Mouse (Mus musculus) intestine, embryonic 16.5 days (tissue): ENCODE results near the gene Kbtbd4. TPM values are rescaled to one million over a fixed set of nuclear protein-coding genes. Genes with fewer than 3 reads are reported as not detected.

Experiments used
- polyA plus RNA-seq: library from polyadenylated mRNA; unstranded; fragments of >200 nt; fragmentation: Nextera tagmentation; extraction: Ambion mirVana; gene quantifications from 2 replicates; pipeline ENCODE4 v1.2.1, GENCODE M21; 2015

Gene Kbtbd4
- polyA plus RNA-seq, 1 experiment from 2014 or later, result 27.1 TPM

Other genes with a start within 250 kb of the Kbtbd4 start
- 34.2 and 36.1 TPM in 2 replicates for gene Nup160, start 227.5 kb upstream of the Kbtbd4 start, polyA plus RNA-seq
- gene Fnbp4, start 159.4 kb upstream of the Kbtbd4 start, polyA plus RNA-seq, result 53.2 and 53.7 TPM in 2 replicates
- gene Agbl2, start 122.0 kb upstream of the Kbtbd4 start, polyA plus RNA-seq, result 0.48 and 0.50 TPM in 2 replicates
- gene Mtch2, start 57.6 kb upstream of the Kbtbd4 start, polyA plus RNA-seq, result 409 and 416 TPM in 2 replicates
- 3.3 and 4.8 TPM in 2 replicates for gene C1qtnf4, start 18.9 kb upstream of the Kbtbd4 start, polyA plus RNA-seq
- 301 and 316 TPM in 2 replicates for gene Ndufs3, start 87 bp downstream of the Kbtbd4 start, polyA plus RNA-seq
- gene Celf1, start 35.6 kb downstream of the Kbtbd4 start, polyA plus RNA-seq, result 71.8 and 73.1 TPM in 2 replicates
- 0.72 and 0.94 TPM in 2 replicates for gene Rapsn, start 130.9 kb downstream of the Kbtbd4 start, polyA plus RNA-seq
- 238 and 252 TPM in 2 replicates for gene Psmc3, start 149.3 kb downstream of the Kbtbd4 start, polyA plus RNA-seq
- 30.2 and 32.3 TPM in 2 replicates for gene Slc39a13, start 165.7 kb downstream of the Kbtbd4 start, polyA plus RNA-seq
- 4.2 and 6.1 TPM in 2 replicates for gene Spi1, start 177.7 kb downstream of the Kbtbd4 start, polyA plus RNA-seq
- gene Mybpc3, start 213.4 kb downstream of the Kbtbd4 start, polyA plus RNA-seq, result 0.06 TPM in 1 of 2 replicates, not detected in the other